8 mouse cellular contexts compared by ENCODE assay signal in genomic region chr2:150667820-150668766, GRCm38 (mm10). TPM values are rescaled to one million over a fixed set of nuclear protein-coding genes. Genes with fewer than 3 reads are reported as not detected.
A peak's percentile ranks its signal among the peaks of the same experiment; 100 is the strongest.
DNase-seq lines count a peak whose midpoint lies in the region; ATAC-seq and TF ChIP-seq lines count a peak whose summit lies in the region.

Acss1 (minus strand) TSS chr2:150668500.

- peak within 1 kb of the TSS; percentile 88 for H3K27ac ChIP-seq in small intestine, adult 2 months (ENCODE audit: insufficient read depth, low read depth, low read length)

- H3K27me3 ChIP-seq in small intestine, adult 2 months (ENCODE audit: control insufficient read depth, insufficient read depth, low read length), result no peaks in the 10 kb centered on the region

- intact Hi-C loops in gastrocnemius, postnatal 36 days (cut with DNase I), result no loop called here
- intact Hi-C loops in left cerebral cortex, postnatal 4 days (cut with DNase I), result no loop called here

- peak within 1 kb of the TSS; percentile 91 for H3K4me3 ChIP-seq in small intestine, adult 2 months (ENCODE audit: low read depth, low read length)

- peaks cover 33% of the 10 kb centered on the region for H3K4me1 ChIP-seq in small intestine, adult 2 months (ENCODE audit: control insufficient read depth, insufficient read depth, insufficient read length, low read length)

- DNase-seq in R1 (ENCODE audit: low read depth, low spot score), result peak; percentile 78
- peak; percentile 53 for DNase-seq in embryo, embryonic 10 days (ENCODE audit: low spot score)
- peak; percentile 52 to 68 for DNase-seq in gastrocnemius, postnatal 36 days
- peak; percentile 36 for DNase-seq in left cerebral cortex, postnatal 4 days
- DNase-seq in mesoderm, embryonic 11.5 days (ENCODE audit: low read depth, low spot score), result peak; percentile 43
- DNase-seq in cerebellum, adult 11-12 months, result no peak

- no peaks in the 10 kb centered on the region for H3K36me3 ChIP-seq in small intestine, adult 2 months (ENCODE audit: control insufficient read depth, insufficient read depth, low read length)

- no peak for TF ChIP-seq CTCF in small intestine, adult 2 months (IDR thresholded peaks at IDR 0.05; ENCODE audit: extremely low read depth, insufficient read length, insufficient replicate concordance, low read depth, low read length)

- 1% methylated on average over 61 of the region's 61 CpGs for WGBS in small intestine, adult 2 months

- peak; percentile 15; the same call in 1 of the 2 replicates for TF ChIP-seq POLR2A in small intestine, adult 2 months (IDR thresholded peaks at IDR 0.05; ENCODE audit: low read depth, low read length)

- ATAC-seq in inflammation-experienced regulatory T-cells, adult 6 months, result peak; percentile 33

RNA-seq across cellular contexts. Expression of gene Acss1, which starts in this region (rescaled TPM):
- total RNA-seq in gastrocnemius, postnatal 36 days (2021), result 10 to 100 TPM; 10.7 to 26.5 TPM
- polyA plus RNA-seq in inflammation-experienced regulatory T-cells, adult 6 months (2017; shearing (Covaris generic)), result 10 to 100 TPM in 2 of 3 experiments, 1 to 10 TPM in 1; 7.4 to 18.7 (median 13.7) TPM
- 10 to 100 TPM; 15.5 to 16.6 TPM for total RNA-seq in left cerebral cortex, postnatal 4 days (2021)
- polyA plus RNA-seq in small intestine, adult 2 months (2012; rRNA removed), result 133 and 151 TPM in 2 replicates
